Mouse (Mus musculus) cortical plate, adult 2 months (tissue): Measurements from ENCODE around the gene 6430571L13Rik.

Experiments used
- CTCF ChIP-seq: fragments of 200-500 bp; IDR thresholded peaks from 2 replicates; pipeline ENCODE4 v1.5.1; 2011; ENCODE audit warnings: mild to moderate bottlenecking, control low read depth, low read length; ENCODE audit not compliant: insufficient read depth; ENCODE audit errors: extremely low read depth
- POLR2A ChIP-seq: fragments of 200-500 bp; IDR thresholded peaks from 2 replicates; pipeline ENCODE4 v1.6.1; 2011; ENCODE audit warnings: mild to moderate bottlenecking, low read length, control low read depth; ENCODE audit not compliant: insufficient read depth; ENCODE audit errors: extremely low read depth

- TF ChIP-seq CTCF (no peak), POLR2A (no peak)
Measured at GRCm38 (mm10) chr9:107308346-107309000, 31.9 kb upstream of the 6430571L13Rik start.
